Mouse (Mus musculus): ENCODE data around the gene Ppm1h. TPM values are rescaled to one million over a fixed set of nuclear protein-coding genes. Genes with fewer than 3 reads are reported as not detected.

Ppm1h gene
- polyA plus RNA-seq, 1 experiment from 2014 or later = 7.6 TPM

- H3K27ac ChIP-seq = peak overlapping the region; percentile 51
- no peaks in the 10 kb centered on the region for H3K9me3 ChIP-seq
- 19% methylated on average over 4 of the region's 4 CpGs for WGBS
- ATAC-seq (ENCODE audit: borderline replicate concordance, extremely low read depth, low FRiP score, low TSS enrichment) = peak; percentile 77
- no peak overlapping the region for H3K4me3 ChIP-seq
- H3K4me1 ChIP-seq = peaks cover 36% of the 10 kb centered on the region
- no peaks in the 10 kb centered on the region for H3K27me3 ChIP-seq
- no peak overlapping the region for H3K4me2 ChIP-seq
- no peaks in the 10 kb centered on the region for H3K36me3 ChIP-seq
- no peak overlapping the region for H3K9ac ChIP-seq
These were observed 176.6 kb downstream of the Ppm1h start for GRCm38 (mm10) chr10:122855149-122855548.

GRCm38 (mm10) chr10:122856040-122856764 is 177.6 kb downstream of the Ppm1h start:
- Histone ChIP-seq H3K4me1 (peaks cover 36% of the 10 kb centered on the region), H3K36me3 (no peaks in the 10 kb centered on the region), H3K9me3 (no peaks in the 10 kb centered on the region), H3K4me2 (no peak overlapping the region), H3K9ac (no peak overlapping the region), H3K27ac (peak overlapping the region; percentile 51; the same call in 1 of the 2 replicates), H3K27me3 (no peaks in the 10 kb centered on the region), H3K4me3 (no peak overlapping the region)
- WGBS = 52% methylated on average over 17 of the region's 17 CpGs
- no peak for ATAC-seq (ENCODE audit: borderline replicate concordance, extremely low read depth, low FRiP score, low TSS enrichment)

DNA sequence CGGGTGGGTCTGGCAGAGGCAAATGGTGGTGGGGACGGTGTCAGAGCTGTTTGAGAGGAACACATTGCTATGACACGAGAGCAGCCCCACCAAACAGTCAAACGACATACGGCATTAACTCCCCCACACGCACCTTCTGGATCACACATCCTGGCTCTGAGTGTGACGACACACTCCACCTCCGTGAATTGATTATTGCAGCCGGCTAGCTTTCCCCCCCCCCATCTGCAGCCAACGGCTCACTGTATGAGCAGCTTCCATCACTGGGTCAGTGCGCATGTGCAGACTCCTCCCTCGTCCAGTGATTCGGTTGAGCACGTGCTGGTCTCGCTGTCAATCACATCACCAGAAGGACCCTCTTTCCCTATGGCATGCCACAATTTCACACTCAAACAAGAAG is 178.6 kb downstream of the Ppm1h start:
- Histone ChIP-seq H3K9me3 (no peaks in the 10 kb centered on the region), H3K4me3 (no peak overlapping the region), H3K27ac (no peak overlapping the region), H3K36me3 (no peaks in the 10 kb centered on the region), H3K4me1 (peaks cover 36% of the 10 kb centered on the region), H3K9ac (no peak overlapping the region), H3K27me3 (no peaks in the 10 kb centered on the region), H3K4me2 (no peak overlapping the region)
- ATAC-seq (ENCODE audit: borderline replicate concordance, extremely low read depth, low FRiP score, low TSS enrichment) = no peak
- WGBS = 87% methylated on average over 15 of the region's 15 CpGs

- no peaks in the 10 kb centered on the region for H3K27me3 ChIP-seq
- H3K4me2 ChIP-seq = no peak overlapping the region
- no peak overlapping the region for H3K4me3 ChIP-seq
- H3K9me3 ChIP-seq = no peaks in the 10 kb centered on the region
- peak overlapping the region; percentile 78 for H3K27ac ChIP-seq
- no peak overlapping the region for H3K9ac ChIP-seq
- ATAC-seq (ENCODE audit: borderline replicate concordance, extremely low read depth, low FRiP score, low TSS enrichment) = peak; percentile 77
- peaks cover 36% of the 10 kb centered on the region for H3K4me1 ChIP-seq
- 56% methylated on average over 8 of the region's 8 CpGs for WGBS
- H3K36me3 ChIP-seq = no peaks in the 10 kb centered on the region
These were observed 180.5 kb downstream of the Ppm1h start for GRCm38 (mm10) chr10:122858904-122859641.

DNA sequence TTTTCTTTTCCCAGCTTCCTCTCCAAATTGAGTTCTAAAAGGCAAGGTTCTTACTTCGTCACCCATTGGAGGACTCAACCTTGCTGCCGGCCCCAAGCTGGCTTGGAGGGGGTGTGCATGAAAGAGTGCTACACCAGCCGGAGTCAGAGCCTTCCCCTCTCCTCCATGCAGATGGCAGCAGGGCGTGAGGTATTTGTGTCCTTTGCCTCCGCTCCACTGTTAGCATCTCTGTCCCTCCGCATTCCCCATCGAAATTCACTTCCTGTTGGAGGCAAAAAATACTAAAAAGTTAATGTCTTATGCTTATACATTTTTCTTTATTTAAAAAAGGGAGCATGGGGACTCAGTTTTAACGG is 181.1 kb downstream of the Ppm1h start:
- H3K4me3 ChIP-seq = no peak overlapping the region
- H3K9ac ChIP-seq = no peak overlapping the region
- 49% methylated on average over 8 of the region's 8 CpGs for WGBS
- no peaks in the 10 kb centered on the region for H3K9me3 ChIP-seq
- H3K4me2 ChIP-seq = no peak overlapping the region
- H3K27me3 ChIP-seq = no peaks in the 10 kb centered on the region
- H3K27ac ChIP-seq = peak overlapping the region; percentile 78
- H3K4me1 ChIP-seq = peaks cover 31% of the 10 kb centered on the region
- no peaks in the 10 kb centered on the region for H3K36me3 ChIP-seq
- ATAC-seq (ENCODE audit: borderline replicate concordance, extremely low read depth, low FRiP score, low TSS enrichment) = peak; percentile 43; the same call in 1 of the 2 replicates

DNA sequence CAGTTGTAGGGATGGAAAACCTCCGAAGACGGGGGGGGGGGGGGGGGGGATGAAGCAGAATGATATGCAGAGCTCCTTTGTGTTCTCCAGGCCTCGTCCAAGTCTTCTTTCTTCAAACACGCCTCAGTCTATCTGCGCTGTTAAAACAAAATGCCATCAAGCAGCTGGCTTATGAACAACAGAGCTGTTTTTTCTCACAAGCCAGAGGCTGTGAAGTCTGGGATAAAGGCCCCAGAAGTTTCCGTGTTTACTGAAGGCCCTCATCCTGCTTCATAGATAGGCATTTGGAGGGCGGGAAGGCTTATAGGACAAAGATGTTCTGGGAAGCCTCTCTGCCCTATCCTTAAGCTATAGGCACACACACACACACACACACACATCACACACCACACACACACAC is 181.5 kb downstream of the Ppm1h start:
- peak; percentile 10; the same call in 1 of the 2 replicates for ATAC-seq (ENCODE audit: borderline replicate concordance, extremely low read depth, low FRiP score, low TSS enrichment)
- WGBS = 33% methylated on average over 7 of the region's 7 CpGs

DNA sequence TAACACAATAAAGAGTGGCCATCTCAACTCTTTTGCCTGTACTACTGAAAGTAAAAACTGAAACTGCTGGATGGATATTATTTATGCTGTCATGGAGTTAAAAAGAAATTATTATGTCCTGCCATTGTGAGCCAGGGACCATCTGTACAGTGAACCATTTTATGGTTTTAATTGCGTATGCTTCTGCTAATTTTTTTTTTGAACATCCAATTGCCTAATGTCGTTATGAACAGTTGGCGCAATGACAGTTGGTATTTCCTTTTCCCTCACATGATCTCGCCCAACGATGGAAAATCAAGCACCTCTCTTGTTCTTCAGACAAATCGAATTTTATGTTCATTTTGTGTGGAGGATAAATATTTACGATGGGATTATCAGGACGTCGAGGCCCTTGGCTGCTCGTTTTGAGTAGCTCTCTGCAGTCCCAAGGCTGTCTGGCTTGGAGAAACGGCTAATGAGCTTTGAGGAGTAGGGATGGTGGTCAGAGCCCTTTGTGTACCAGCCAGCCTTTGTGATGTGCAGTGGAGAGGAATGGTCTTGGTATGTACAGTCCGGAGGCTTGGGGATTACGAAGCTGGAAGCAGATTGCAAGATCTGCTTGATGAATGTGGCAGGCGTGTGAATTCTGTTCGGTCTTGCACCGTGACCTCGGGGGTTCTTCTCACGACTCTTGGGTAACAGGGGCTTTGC is 183.3 kb downstream of the Ppm1h start:
- Histone ChIP-seq H3K4me2 (no peak overlapping the region), H3K4me3 (no peak overlapping the region), H3K9ac (no peak overlapping the region), H3K27me3 (no peaks in the 10 kb centered on the region), H3K4me1 (peaks cover 12% of the 10 kb centered on the region), H3K27ac (no peak overlapping the region), H3K36me3 (no peaks in the 10 kb centered on the region), H3K9me3 (no peaks in the 10 kb centered on the region)
- ATAC-seq (ENCODE audit: borderline replicate concordance, extremely low read depth, low FRiP score, low TSS enrichment) = no peak
- WGBS = 66% methylated on average over 18 of the region's 18 CpGs

More for the DNA sequence above, 181.5 kb downstream of the Ppm1h start:
- H3K4me2 ChIP-seq = no peak overlapping the region
- no peak overlapping the region for H3K4me3 ChIP-seq
- no peaks in the 10 kb centered on the region for H3K27me3 ChIP-seq
- peak overlapping the region; percentile 78 for H3K27ac ChIP-seq
- H3K4me1 ChIP-seq = peaks cover 27% of the 10 kb centered on the region
- no peak overlapping the region for H3K9ac ChIP-seq
- H3K9me3 ChIP-seq = no peaks in the 10 kb centered on the region
- H3K36me3 ChIP-seq = no peaks in the 10 kb centered on the region

- Histone ChIP-seq H3K4me2 (no peak overlapping the region), H3K27me3 (no peaks in the 10 kb centered on the region), H3K4me1 (peaks cover 12% of the 10 kb centered on the region), H3K4me3 (no peak overlapping the region), H3K36me3 (no peaks in the 10 kb centered on the region), H3K27ac (no peak overlapping the region), H3K9me3 (no peaks in the 10 kb centered on the region), H3K9ac (no peak overlapping the region)
- 79% methylated on average over 17 of the region's 17 CpGs for WGBS
- no peak for ATAC-seq (ENCODE audit: borderline replicate concordance, extremely low read depth, low FRiP score, low TSS enrichment)
These were observed 183.9 kb downstream of the Ppm1h start for GRCm38 (mm10) chr10:122862386-122863023.

- Histone ChIP-seq H3K4me2 (no peak overlapping the region; the same call in 1 of the 2 replicates), H3K36me3 (no peaks in the 10 kb centered on the region), H3K9me3 (no peaks in the 10 kb centered on the region), H3K27me3 (no peaks in the 10 kb centered on the region), H3K9ac (no peak overlapping the region), H3K27ac (peak overlapping the region; percentile 91), H3K4me3 (no peak overlapping the region), H3K4me1 (peaks cover 24% of the 10 kb centered on the region)
- ATAC-seq (ENCODE audit: borderline replicate concordance, extremely low read depth, low FRiP score, low TSS enrichment) = peak; percentile 84
- WGBS = 18% methylated on average over 8 of the region's 8 CpGs
These were observed 191.4 kb downstream of the Ppm1h start for GRCm38 (mm10) chr10:122869865-122870503.

DNA sequence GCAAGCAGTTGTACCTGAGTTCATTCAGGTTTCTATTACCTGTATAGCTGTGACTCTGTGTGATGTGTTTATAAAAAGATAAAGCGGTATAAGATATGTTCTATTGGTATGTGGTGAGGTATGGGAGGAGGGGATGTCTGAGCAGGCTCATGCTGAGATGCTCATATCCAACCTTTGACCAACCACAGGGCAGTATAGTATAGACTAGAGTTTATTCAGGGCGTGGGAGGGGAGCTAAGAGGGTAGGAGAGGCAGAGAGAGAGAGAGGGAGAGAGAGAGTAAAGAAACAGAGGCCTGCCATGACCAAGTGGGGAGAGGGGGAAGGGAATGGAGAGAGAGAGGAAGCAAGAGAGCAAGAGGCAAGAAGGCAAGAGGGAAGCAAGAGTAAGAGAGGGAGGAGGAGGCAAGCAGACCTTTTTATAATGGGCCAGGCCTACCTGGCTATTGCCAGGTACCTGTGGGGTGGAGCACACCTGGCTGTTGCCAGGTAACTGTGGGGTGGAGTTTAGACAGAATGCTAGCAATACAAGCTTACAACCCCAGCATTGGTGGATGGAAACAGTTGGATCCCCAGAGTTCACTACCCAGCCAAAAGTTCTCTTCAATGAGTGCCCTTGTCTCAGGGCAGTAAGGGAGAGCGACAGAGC is 192.4 kb downstream of the Ppm1h start:
- Histone ChIP-seq H3K9me3 (no peaks in the 10 kb centered on the region), H3K9ac (no peak overlapping the region), H3K27ac (peak overlapping the region; percentile 91), H3K4me2 (no peak overlapping the region), H3K4me1 (peaks cover 24% of the 10 kb centered on the region), H3K27me3 (no peaks in the 10 kb centered on the region), H3K36me3 (no peaks in the 10 kb centered on the region), H3K4me3 (no peak overlapping the region)
- peak; percentile 40; the same call in 1 of the 2 replicates for ATAC-seq (ENCODE audit: borderline replicate concordance, extremely low read depth, low FRiP score, low TSS enrichment)
- WGBS = 66% methylated on average over 3 of the region's 3 CpGs

DNA sequence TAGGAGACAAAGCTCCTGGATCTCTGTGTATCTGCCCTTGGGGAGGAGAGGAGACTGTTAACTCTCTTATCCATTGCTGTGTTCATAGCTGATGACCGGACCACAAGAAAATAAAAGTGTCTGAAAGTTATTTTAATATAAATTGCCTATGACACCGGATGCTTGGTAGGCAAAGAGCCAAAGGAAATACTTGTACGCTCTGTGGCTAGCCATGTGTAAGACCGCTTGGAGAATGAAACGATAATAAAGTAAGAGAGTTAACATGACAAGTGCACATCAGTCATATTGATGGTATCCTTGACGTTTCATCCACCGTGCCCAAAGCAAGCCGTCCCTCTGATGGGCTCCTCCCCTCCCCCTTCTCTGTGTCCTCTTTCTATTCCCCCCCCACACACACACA is 194.2 kb downstream of the Ppm1h start:
- no peak overlapping the region for H3K4me3 ChIP-seq
- no peak overlapping the region for H3K4me2 ChIP-seq
- no peak for ATAC-seq (ENCODE audit: borderline replicate concordance, extremely low read depth, low FRiP score, low TSS enrichment)
- WGBS = 50% methylated on average over 8 of the region's 8 CpGs
- H3K4me1 ChIP-seq = peaks cover 28% of the 10 kb centered on the region
- no peaks in the 10 kb centered on the region for H3K27me3 ChIP-seq
- H3K9ac ChIP-seq = no peak overlapping the region
- H3K9me3 ChIP-seq = no peaks in the 10 kb centered on the region
- no peak overlapping the region for H3K27ac ChIP-seq
- H3K36me3 ChIP-seq = no peaks in the 10 kb centered on the region

Measured in lung, embryonic 15.5 days (tissue).